Comparison of ENCODE assay signal across 15 mouse cellular contexts in genomic region chr6:112828420-112828819, GRCm38 (mm10).
DNase-seq lines count a peak whose midpoint lies in the region; ATAC-seq lines count a peak whose summit lies in the region.
"Had no signal": no experiment of that assay in that cellular context is flagged by ENCODE, and none has a peak within 500 bp of the region (broad histone marks: within the 10 kb centered on the region; RNA-seq: fewer than 3 reads in every experiment).

No protein-coding gene starts in this region.

- H3K9me3 ChIP-seq in embryonic facial prominence, embryonic 11.5 days (replicated peaks; ENCODE audit: control insufficient read depth, low read length), result no peaks in the 10 kb centered on the region
- no peaks in the 10 kb centered on the region for H3K9me3 ChIP-seq in embryonic facial prominence, embryonic 10.5 days
- no peaks in the 10 kb centered on the region for H3K9me3 ChIP-seq in forebrain, embryonic 13.5 days (replicated peaks)
- no peaks in the 10 kb centered on the region for H3K9me3 ChIP-seq in hindbrain, embryonic 14.5 days (ENCODE audit: control insufficient read depth, low read length)
- no peaks in the 10 kb centered on the region for H3K9me3 ChIP-seq in neural tube, embryonic 13.5 days
- H3K9me3 ChIP-seq: limb, embryonic 15.5 days had no signal

- no peaks in the 10 kb centered on the region for H3K27me3 ChIP-seq in embryonic facial prominence, embryonic 11.5 days (ENCODE audit: control insufficient read depth, insufficient read depth, low read length)
- no peaks in the 10 kb centered on the region for H3K27me3 ChIP-seq in embryonic facial prominence, embryonic 10.5 days (replicated peaks; ENCODE audit: low read depth, poor library complexity, severe bottlenecking)
- no peaks in the 10 kb centered on the region for H3K27me3 ChIP-seq in forebrain, embryonic 13.5 days
- no peaks in the 10 kb centered on the region for H3K27me3 ChIP-seq in hindbrain, embryonic 14.5 days (ENCODE audit: control insufficient read depth, insufficient read depth, low read length)
- no peaks in the 10 kb centered on the region for H3K27me3 ChIP-seq in neural tube, embryonic 13.5 days
- H3K27me3 ChIP-seq: CH12.LX; limb, embryonic 15.5 days had no signal

- H3K4me2 ChIP-seq in embryonic facial prominence, embryonic 11.5 days (ENCODE audit: low read depth, low read length), result no peak overlapping the region
- H3K4me2 ChIP-seq in forebrain, embryonic 13.5 days, result no peak overlapping the region
- H3K4me2 ChIP-seq in hindbrain, embryonic 14.5 days (replicated peaks), result no peak overlapping the region
- H3K4me2 ChIP-seq in neural tube, embryonic 13.5 days, result no peak overlapping the region
- H3K4me2 ChIP-seq: limb, embryonic 15.5 days had no signal

- ATAC-seq in embryonic facial prominence, embryonic 11.5 days (replicated peaks; ENCODE audit: insufficient number of reproducible peaks, low FRiP score, low TSS enrichment, low read depth), result 0 out of 2 replicates have a peak, but pooled peaks have one; percentile 21
- peak; percentile 28; the same call in 1 of the 2 replicates for ATAC-seq in forebrain, embryonic 13.5 days
- no peak for ATAC-seq in hindbrain, embryonic 14.5 days (ENCODE audit: low FRiP score)
- ATAC-seq in neural tube, embryonic 13.5 days (ENCODE audit: low read depth), result peak; percentile 28; the same call in 1 of the 2 replicates
- ATAC-seq: inflammation-experienced regulatory T-cells, adult 6 months had no signal

- H3K4me1 ChIP-seq in embryonic facial prominence, embryonic 11.5 days (ENCODE audit: control insufficient read depth, insufficient read depth, low read length), result no peaks in the 10 kb centered on the region
- H3K4me1 ChIP-seq in embryonic facial prominence, embryonic 10.5 days, result peaks cover 23% of the 10 kb centered on the region; the same call in 1 of the 2 replicates
- peaks cover 26% of the 10 kb centered on the region for H3K4me1 ChIP-seq in forebrain, embryonic 13.5 days
- peaks cover 30% of the 10 kb centered on the region for H3K4me1 ChIP-seq in hindbrain, embryonic 14.5 days (replicated peaks; ENCODE audit: control insufficient read depth, insufficient read depth, low read length)
- peaks cover 46% of the 10 kb centered on the region for H3K4me1 ChIP-seq in neural tube, embryonic 13.5 days (replicated peaks)

- H3K27ac ChIP-seq in embryonic facial prominence, embryonic 11.5 days (replicated peaks; ENCODE audit: low read depth, low read length), result no peak overlapping the region
- H3K27ac ChIP-seq in embryonic facial prominence, embryonic 10.5 days (replicated peaks), result no peak overlapping the region
- H3K27ac ChIP-seq in forebrain, embryonic 13.5 days, result peak overlapping the region; percentile 14; the same call in 1 of the 2 replicates
- H3K27ac ChIP-seq in hindbrain, embryonic 14.5 days, result peak overlapping the region; percentile 41; the same call in 1 of the 2 replicates
- peak overlapping the region; percentile 61; the same call in 1 of the 2 replicates for H3K27ac ChIP-seq in neural tube, embryonic 13.5 days (replicated peaks)
- H3K27ac ChIP-seq: limb, embryonic 15.5 days; macrophage had no signal

- no peak overlapping the region for H3K9ac ChIP-seq in embryonic facial prominence, embryonic 11.5 days (replicated peaks; ENCODE audit: low read length)
- no peak overlapping the region for H3K9ac ChIP-seq in forebrain, embryonic 13.5 days
- H3K9ac ChIP-seq in hindbrain, embryonic 14.5 days, result no peak overlapping the region
- no peak overlapping the region for H3K9ac ChIP-seq in neural tube, embryonic 13.5 days
- H3K9ac ChIP-seq: limb, embryonic 15.5 days had no signal

- no peak overlapping the region for H3K4me3 ChIP-seq in embryonic facial prominence, embryonic 11.5 days (ENCODE audit: low read depth, low read length)
- H3K4me3 ChIP-seq in embryonic facial prominence, embryonic 10.5 days, result no peak overlapping the region
- no peak overlapping the region for H3K4me3 ChIP-seq in forebrain, embryonic 13.5 days
- no peak overlapping the region for H3K4me3 ChIP-seq in hindbrain, embryonic 14.5 days (replicated peaks; ENCODE audit: low read length)
- H3K4me3 ChIP-seq in neural tube, embryonic 13.5 days, result no peak overlapping the region
- H3K4me3 ChIP-seq: limb, embryonic 15.5 days had no signal

- no peak for DNase-seq in embryonic facial prominence, embryonic 11.5 days (ENCODE audit: low spot score)
- DNase-seq in embryonic facial prominence, embryonic 10.5 days (ENCODE audit: low spot score), result no peak
- no peak for DNase-seq in hindbrain, embryonic 14.5 days (ENCODE audit: low spot score)
- no peak for DNase-seq in kidney, postnatal 4 days
- no peak for DNase-seq in ovary, postnatal 14 days (ENCODE audit: low spot score)
- DNase-seq in adrenal gland, adult 8-10 months, result no peak
- DNase-seq: kidney, adult 9 months; lung, adult 18-20 months; right cerebral cortex, postnatal 4 days had no signal

- H3K36me3 ChIP-seq in embryonic facial prominence, embryonic 11.5 days (replicated peaks; ENCODE audit: control insufficient read depth, insufficient read depth, low read depth, low read length), result no peaks in the 10 kb centered on the region
- peaks cover 11% of the 10 kb centered on the region; the same call in 1 of the 2 replicates for H3K36me3 ChIP-seq in embryonic facial prominence, embryonic 10.5 days (replicated peaks)
- peaks cover 34% of the 10 kb centered on the region for H3K36me3 ChIP-seq in forebrain, embryonic 13.5 days (ENCODE audit: poor library complexity, severe bottlenecking)
- peaks cover 10% of the 10 kb centered on the region; the same call in 1 of the 2 replicates for H3K36me3 ChIP-seq in hindbrain, embryonic 14.5 days (replicated peaks; ENCODE audit: control insufficient read depth, insufficient read depth)
- H3K36me3 ChIP-seq in neural tube, embryonic 13.5 days, result peaks cover 9% of the 10 kb centered on the region; the same call in 1 of the 2 replicates
- H3K36me3 ChIP-seq: limb, embryonic 15.5 days had no signal

- 79% methylated on average over 5 of the region's 5 CpGs for WGBS in embryonic facial prominence, embryonic 11.5 days
- WGBS in embryonic facial prominence, embryonic 10.5 days, result 89% methylated on average over 5 of the region's 5 CpGs
- WGBS in forebrain, embryonic 13.5 days, result 66% methylated on average over 5 of the region's 5 CpGs
- whole genome bisulfite sequencing in hindbrain, embryonic 14.5 days, result 35% methylated on average over 5 of the region's 5 CpGs
- WGBS in neural tube, embryonic 13.5 days, result 43% methylated on average over 5 of the region's 5 CpGs

Comparison
In these comparisons a context has a peak if more than half of its experiments do, and no peak if none do; other contexts are left out.
1. H3K27ac ChIP-seq: peak in forebrain, embryonic 13.5 days (single experiment), hindbrain, embryonic 14.5 days (single experiment) and neural tube, embryonic 13.5 days (single experiment); none in embryonic facial prominence, embryonic 11.5 days (single experiment) and embryonic facial prominence, embryonic 10.5 days (single experiment).